Mouse (Mus musculus): ENCODE results near the gene Mpp3. TPM values are rescaled to one million over a fixed set of nuclear protein-coding genes. Genes with fewer than 3 reads are reported as not detected.

Gene Mpp3
- polyA plus RNA-seq, 1 experiment: not detected

- peaks cover 28% of the 10 kb centered on the region for H3K4me1 ChIP-seq (ENCODE audit: control insufficient read depth, insufficient read depth, low read length)
- 0 out of 2 replicates have a peak overlapping the region, but pooled peaks have one; percentile 8 for H3K27ac ChIP-seq (ENCODE audit: insufficient read depth, low read depth, low read length)
- H3K4me3 ChIP-seq (ENCODE audit: insufficient read depth, low read depth, low read length): peak overlapping the region; percentile 73
- WGBS: 78% methylated on average over 4 of the region's 4 CpGs
- TF ChIP-seq POLR2A (IDR thresholded peaks at IDR 0.05; ENCODE audit: insufficient read depth, low read depth, low read length) (no peak), CTCF (IDR thresholded peaks at IDR 0.05; ENCODE audit: insufficient read depth, low read depth, low read length) (no peak)
Observed at GRCm38 (mm10) chr11:102024875-102025274, 3.4 kb downstream of the Mpp3 start.

DNA sequence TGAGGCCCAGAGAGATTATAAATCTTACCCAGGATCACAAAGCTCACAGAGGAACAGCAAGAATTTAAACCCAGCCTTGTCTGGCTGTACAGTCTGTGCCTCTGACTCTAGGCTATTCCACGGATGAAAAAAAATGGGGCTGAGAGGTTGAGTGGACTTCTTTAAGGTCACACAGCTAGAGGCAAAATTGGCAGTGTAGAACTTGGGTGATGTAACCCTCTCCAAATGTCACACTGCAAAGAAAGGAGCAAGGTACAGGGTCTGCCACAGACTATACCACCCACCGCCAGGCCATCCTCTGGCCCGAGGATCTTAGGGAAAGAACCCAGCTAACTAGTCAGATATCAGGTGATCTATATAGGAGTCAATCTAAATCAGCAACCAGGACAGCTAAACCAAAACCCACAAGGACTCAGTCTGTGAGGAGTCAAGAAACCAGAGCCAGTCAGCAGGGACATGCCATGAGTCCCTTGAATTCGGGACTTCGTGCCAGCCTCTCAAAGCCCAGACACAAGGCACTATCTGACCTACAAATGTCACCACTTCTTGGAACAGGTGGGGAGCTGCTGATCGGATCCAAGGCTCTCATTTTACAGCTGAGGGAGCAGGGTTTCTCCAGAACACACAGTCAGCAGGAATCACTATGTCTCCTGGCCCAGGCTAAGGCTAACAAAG is 4.0 kb downstream of the Mpp3 start:
- peak overlapping the region; percentile 8; the same call in 1 of the 2 replicates for H3K27ac ChIP-seq (ENCODE audit: insufficient read depth, low read depth, low read length)

GRCm38 (mm10) chr11:102023406-102023805 is 4.9 kb downstream of the Mpp3 start:
- peaks cover 30% of the 10 kb centered on the region for H3K4me1 ChIP-seq (ENCODE audit: control insufficient read depth, insufficient read depth, low read length)
- TF ChIP-seq POLR2A (IDR thresholded peaks at IDR 0.05; ENCODE audit: insufficient read depth, low read depth, low read length): no peak
- peak overlapping the region; percentile 6; the same call in 1 of the 2 replicates for H3K4me3 ChIP-seq (ENCODE audit: insufficient read depth, low read depth, low read length)
- WGBS: 60% methylated on average over 13 of the region's 13 CpGs
- peak overlapping the region; percentile 8; the same call in 1 of the 2 replicates for H3K27ac ChIP-seq (ENCODE audit: insufficient read depth, low read depth, low read length)

More for the DNA sequence above, 4.0 kb downstream of the Mpp3 start:
- TF ChIP-seq CTCF (IDR thresholded peaks at IDR 0.05; ENCODE audit: insufficient read depth, low read depth, low read length) (no peak), POLR2A (IDR thresholded peaks at IDR 0.05; ENCODE audit: insufficient read depth, low read depth, low read length) (no peak)
- 60% methylated on average over 6 of the region's 6 CpGs for WGBS
- H3K4me1 ChIP-seq (ENCODE audit: control insufficient read depth, insufficient read depth, low read length): peaks cover 28% of the 10 kb centered on the region
- no peak overlapping the region for H3K4me3 ChIP-seq (ENCODE audit: insufficient read depth, low read depth, low read length)

- Histone ChIP-seq H3K27ac (ENCODE audit: insufficient read depth, low read depth, low read length) (no peak overlapping the region), H3K4me1 (ENCODE audit: control insufficient read depth, insufficient read depth, low read length) (peaks cover 26% of the 10 kb centered on the region), H3K4me3 (ENCODE audit: insufficient read depth, low read depth, low read length) (no peak overlapping the region)
- WGBS: 78% methylated on average over 5 of the region's 5 CpGs
- TF ChIP-seq POLR2A (IDR thresholded peaks at IDR 0.05; ENCODE audit: insufficient read depth, low read depth, low read length) (no peak), CTCF (IDR thresholded peaks at IDR 0.05; ENCODE audit: insufficient read depth, low read depth, low read length) (no peak)
Observed at GRCm38 (mm10) chr11:102021196-102021595, 7.1 kb downstream of the Mpp3 start.

DNA sequence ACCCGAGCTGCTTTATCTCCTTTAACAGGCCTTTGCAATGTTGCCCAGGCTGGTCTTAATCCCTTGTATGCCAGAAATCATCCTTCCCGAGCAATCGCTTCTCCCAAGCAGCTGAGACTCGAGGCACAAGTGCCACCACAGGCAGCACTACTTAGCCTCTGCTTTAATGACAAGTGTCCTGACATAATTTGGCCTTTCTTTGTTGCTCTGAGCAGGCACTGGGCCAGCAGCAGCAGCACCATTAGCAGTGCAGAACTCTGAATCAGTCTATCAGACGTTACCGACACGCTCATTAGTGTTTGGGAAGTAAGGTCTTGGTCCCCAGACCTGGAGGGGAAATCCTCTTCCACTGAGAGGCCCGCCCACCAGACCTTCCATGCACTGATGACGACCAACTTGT is 8.5 kb downstream of the Mpp3 start:
- Histone ChIP-seq H3K4me3 (ENCODE audit: insufficient read depth, low read depth, low read length) (no peak overlapping the region), H3K27ac (ENCODE audit: insufficient read depth, low read depth, low read length) (no peak overlapping the region), H3K4me1 (ENCODE audit: control insufficient read depth, insufficient read depth, low read length) (peaks cover 30% of the 10 kb centered on the region)
- TF ChIP-seq POLR2A (IDR thresholded peaks at IDR 0.05; ENCODE audit: insufficient read depth, low read depth, low read length): no peak
- TF ChIP-seq CTCF (IDR thresholded peaks at IDR 0.05; ENCODE audit: insufficient read depth, low read depth, low read length): no peak
- 55% methylated on average over 9 of the region's 9 CpGs for WGBS

GRCm38 (mm10) chr11:102016136-102016535 is 12.1 kb downstream of the Mpp3 start:
- TF ChIP-seq POLR2A (IDR thresholded peaks at IDR 0.05; ENCODE audit: insufficient read depth, low read depth, low read length) (no peak), CTCF (IDR thresholded peaks at IDR 0.05; ENCODE audit: insufficient read depth, low read depth, low read length) (no peak)
- H3K4me3 ChIP-seq (ENCODE audit: insufficient read depth, low read depth, low read length): no peak overlapping the region
- H3K4me1 ChIP-seq (ENCODE audit: control insufficient read depth, insufficient read depth, low read length): peaks cover 24% of the 10 kb centered on the region
- H3K27ac ChIP-seq (ENCODE audit: insufficient read depth, low read depth, low read length): no peak overlapping the region
- 78% methylated on average over 1 of the region's 1 CpGs for WGBS

DNA sequence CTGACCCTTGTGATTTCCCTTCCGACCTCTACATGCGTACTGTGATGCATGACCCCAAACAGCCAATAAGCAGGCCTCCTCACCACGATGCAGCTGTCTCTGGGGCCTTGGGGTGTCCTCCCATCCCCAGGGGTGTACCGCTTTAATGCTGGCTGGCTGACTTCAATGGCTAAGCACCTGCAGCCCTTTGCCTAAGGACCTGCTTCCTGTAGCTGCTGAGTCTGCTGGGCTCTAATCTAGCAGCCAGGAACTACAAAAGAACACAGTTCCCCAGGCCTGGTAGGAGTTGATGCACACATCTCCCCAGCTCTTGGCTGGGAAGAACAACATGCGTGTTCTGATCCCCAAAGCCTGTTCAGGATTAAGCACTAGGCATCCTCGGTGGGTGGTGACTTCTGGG is 12.8 kb downstream of the Mpp3 start:
- no peak overlapping the region for H3K27ac ChIP-seq (ENCODE audit: insufficient read depth, low read depth, low read length)
- WGBS: 62% methylated on average over 6 of the region's 6 CpGs
- TF ChIP-seq CTCF (IDR thresholded peaks at IDR 0.05; ENCODE audit: insufficient read depth, low read depth, low read length) (no peak), POLR2A (IDR thresholded peaks at IDR 0.05; ENCODE audit: insufficient read depth, low read depth, low read length) (no peak)
- peaks cover 26% of the 10 kb centered on the region for H3K4me1 ChIP-seq (ENCODE audit: control insufficient read depth, insufficient read depth, low read length)
- no peak overlapping the region for H3K4me3 ChIP-seq (ENCODE audit: insufficient read depth, low read depth, low read length)

GRCm38 (mm10) chr11:102013201-102013600 is 15.1 kb downstream of the Mpp3 start:
- TF ChIP-seq CTCF (IDR thresholded peaks at IDR 0.05; ENCODE audit: insufficient read depth, low read depth, low read length) (no peak), POLR2A (IDR thresholded peaks at IDR 0.05; ENCODE audit: insufficient read depth, low read depth, low read length) (no peak)
- no peak overlapping the region for H3K4me3 ChIP-seq (ENCODE audit: insufficient read depth, low read depth, low read length)
- WGBS: 89% methylated on average over 8 of the region's 8 CpGs
- H3K27ac ChIP-seq (ENCODE audit: insufficient read depth, low read depth, low read length): no peak overlapping the region
- peaks cover 36% of the 10 kb centered on the region for H3K4me1 ChIP-seq (ENCODE audit: control insufficient read depth, insufficient read depth, low read length)

DNA sequence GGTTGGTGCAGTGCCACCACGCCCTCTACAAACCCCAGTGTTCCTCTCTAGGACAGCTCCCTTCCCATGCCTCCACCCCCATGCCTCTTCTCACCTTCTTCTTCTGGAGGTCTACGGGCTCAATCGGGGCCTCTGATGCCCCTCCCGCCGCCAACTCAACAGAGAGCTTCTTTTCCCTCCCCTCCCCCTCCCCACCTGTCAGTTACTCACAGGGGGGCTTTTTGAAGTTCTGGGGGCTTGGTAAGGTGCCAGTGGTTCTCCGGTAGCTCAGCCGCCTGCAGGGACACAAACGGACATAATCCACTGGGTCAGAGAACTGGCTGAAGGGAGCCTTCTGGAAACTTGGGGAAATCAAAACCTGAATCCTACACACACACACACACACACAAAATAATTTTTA is 16.8 kb downstream of the Mpp3 start:
- peaks cover 35% of the 10 kb centered on the region for H3K4me1 ChIP-seq (ENCODE audit: control insufficient read depth, insufficient read depth, low read length)
- no peak overlapping the region for H3K27ac ChIP-seq (ENCODE audit: insufficient read depth, low read depth, low read length)
- H3K4me3 ChIP-seq (ENCODE audit: insufficient read depth, low read depth, low read length): no peak overlapping the region
- WGBS: 83% methylated on average over 8 of the region's 8 CpGs
- TF ChIP-seq CTCF (IDR thresholded peaks at IDR 0.05; ENCODE audit: insufficient read depth, low read depth, low read length) (no peak), POLR2A (IDR thresholded peaks at IDR 0.05; ENCODE audit: insufficient read depth, low read depth, low read length) (no peak)

Measured in olfactory bulb, adult 2 months (tissue).